Mouse (Mus musculus) heart, embryonic 12.5 days (tissue): ENCODE measurements around the gene Syngr2. TPM values are rescaled to one million over a fixed set of nuclear protein-coding genes. Genes with fewer than 3 reads are reported as not detected.

Experiments
- ATAC-seq: fragments of 200-750 bp; cut with Nextera tagmentation; 2 replicates; pipeline ENCODE4 v1.8.0; 2017; ENCODE audit warnings: moderate TSS enrichment, moderate library complexity; ENCODE audit not compliant: insufficient number of reproducible peaks, low FRiP score
- H3K27ac ChIP-seq: fragments of 300-500 bp; sonication (generic); 2 replicates; pipeline ENCODE4 v1.5.1; 2016; ENCODE audit warnings: mild to moderate bottlenecking, moderate library complexity; ENCODE audit not compliant: poor library complexity, severe bottlenecking
- H3K27me3 ChIP-seq: fragments of 300-500 bp; sonication (generic); replicated peaks from 2 replicates; pipeline ENCODE4 v1.6.1; 2016; ENCODE audit warnings: mild to moderate bottlenecking, moderate library complexity
- H3K36me3 ChIP-seq: fragments of 300-500 bp; sonication (generic); 2 replicates; pipeline ENCODE4 v1.6.1; 2016; ENCODE audit warnings: mild to moderate bottlenecking, moderate library complexity
- H3K4me1 ChIP-seq: fragments of 300-500 bp; sonication (generic); replicated peaks from 2 replicates; pipeline ENCODE4 v1.6.1; 2016; ENCODE audit warnings: mild to moderate bottlenecking
- H3K4me2 ChIP-seq: fragments of 300-500 bp; sonication (generic); 2 replicates; pipeline ENCODE4 v1.6.1; 2016; ENCODE audit warnings: mild to moderate bottlenecking, moderate library complexity
- H3K4me3 ChIP-seq: fragments of 300-500 bp; sonication (generic); 2 replicates; pipeline ENCODE4 v1.5.1; 2016; ENCODE audit warnings: mild to moderate bottlenecking
- H3K9ac ChIP-seq: fragments of 300-500 bp; sonication (generic); 2 replicates; pipeline ENCODE4 v1.6.1; 2016; ENCODE audit warnings: mild to moderate bottlenecking, moderate library complexity
- H3K9me3 ChIP-seq: fragments of 300-500 bp; sonication (generic); replicated peaks from 2 replicates; pipeline ENCODE4 v1.6.1; 2016; ENCODE audit warnings: mild to moderate bottlenecking, moderate library complexity
- WGBS: fragments of 180-500 bp; shearing (Covaris S2); methylation state at CpG from one replicate; pipeline ENCODE4 v1.1.7; 2016; 5-methylcytosine and 5-hydroxymethylcytosine counted together
- polyA plus RNA-seq: library from polyadenylated mRNA; unstranded; fragments of >200 nt; fragmentation: Nextera tagmentation; extraction: Ambion mirVana; gene quantifications from 2 replicates; pipeline ENCODE4 v1.2.1, GENCODE M21; 2016

Syngr2 gene
- 68.9 and 69.3 TPM in 2 replicates for polyA plus RNA-seq

GRCm38 (mm10) chr11:117809407-117810311, at the start of gene Syngr2, which contains the start of gene Gm20708:
Gene Syngr2, plus strand, starts transcription at chr11:117809668.
Gene Gm20708, plus strand, starts transcription at chr11:117809668.
- ATAC-seq: peak; percentile 82
- H3K27ac ChIP-seq: peak within 1 kb of the TSS; percentile 24
- peak within 1 kb of the TSS; percentile 77 for H3K9ac ChIP-seq
- peaks cover 3% of the 10 kb centered on the region; the same call in 1 of the 2 replicates for H3K27me3 ChIP-seq
- H3K4me3 ChIP-seq: peak within 1 kb of the TSS; percentile 67
- H3K4me1 ChIP-seq: peaks cover 28% of the 10 kb centered on the region
- no peaks in the 10 kb centered on the region for H3K9me3 ChIP-seq
- peak within 1 kb of the TSS; percentile 95 for H3K4me2 ChIP-seq
- WGBS: under 1% methylated on average over 73 of the region's 75 CpGs
- H3K36me3 ChIP-seq: peaks cover 29% of the 10 kb centered on the region

GRCm38 (mm10) chr11:117760374-117761119, 48.9 kb upstream of the Syngr2 start:
- Histone ChIP-seq H3K27me3 (no peaks in the 10 kb centered on the region), H3K9ac (no peak overlapping the region), H3K4me1 (no peaks in the 10 kb centered on the region), H3K9me3 (no peaks in the 10 kb centered on the region), H3K4me2 (no peak overlapping the region), H3K27ac (no peak overlapping the region), H3K36me3 (peaks cover 86% of the 10 kb centered on the region), H3K4me3 (no peak overlapping the region)
- WGBS: 89% methylated on average over 26 of the region's 26 CpGs
- no peak for ATAC-seq

GRCm38 (mm10) chr11:117761801-117762200, 47.7 kb upstream of the Syngr2 start:
- Histone ChIP-seq H3K4me1 (peaks cover 6% of the 10 kb centered on the region; the same call in 1 of the 2 replicates), H3K36me3 (peaks cover 86% of the 10 kb centered on the region), H3K4me2 (no peak overlapping the region), H3K9ac (no peak overlapping the region), H3K9me3 (no peaks in the 10 kb centered on the region), H3K27ac (no peak overlapping the region), H3K27me3 (no peaks in the 10 kb centered on the region), H3K4me3 (no peak overlapping the region)
- 91% methylated on average over 13 of the region's 13 CpGs for WGBS
- no peak for ATAC-seq

- ATAC-seq: no peak
- Histone ChIP-seq H3K27ac (no peak overlapping the region), H3K4me3 (no peak overlapping the region), H3K4me1 (peaks cover 6% of the 10 kb centered on the region; the same call in 1 of the 2 replicates), H3K9me3 (no peaks in the 10 kb centered on the region), H3K4me2 (no peak overlapping the region), H3K36me3 (peaks cover 83% of the 10 kb centered on the region), H3K27me3 (no peaks in the 10 kb centered on the region), H3K9ac (no peak overlapping the region)
- 54% methylated on average over 12 of the region's 12 CpGs for WGBS
These were observed 47.2 kb upstream of the Syngr2 start for GRCm38 (mm10) chr11:117762246-117762645.

- peaks cover 75% of the 10 kb centered on the region for H3K36me3 ChIP-seq
These were observed 45.1 kb upstream of the Syngr2 start for GRCm38 (mm10) chr11:117764319-117764718.

GRCm38 (mm10) chr11:117765361-117765760, 44.1 kb upstream of the Syngr2 start:
- no peak overlapping the region for H3K27ac ChIP-seq
- no peak overlapping the region for H3K4me3 ChIP-seq
- peaks cover 15% of the 10 kb centered on the region for H3K4me1 ChIP-seq
- ATAC-seq: no peak
- 86% methylated on average over 5 of the region's 5 CpGs for WGBS
- H3K4me2 ChIP-seq: no peak overlapping the region
- peaks cover 75% of the 10 kb centered on the region for H3K36me3 ChIP-seq
- H3K9ac ChIP-seq: no peak overlapping the region
- no peaks in the 10 kb centered on the region for H3K9me3 ChIP-seq
- H3K27me3 ChIP-seq: no peaks in the 10 kb centered on the region

More at GRCm38 (mm10) chr11:117764319-117764718, 45.1 kb upstream of the Syngr2 start:
- Histone ChIP-seq H3K27ac (no peak overlapping the region), H3K9ac (no peak overlapping the region), H3K4me2 (no peak overlapping the region), H3K4me1 (peaks cover 13% of the 10 kb centered on the region), H3K4me3 (no peak overlapping the region), H3K9me3 (no peaks in the 10 kb centered on the region), H3K27me3 (no peaks in the 10 kb centered on the region)
- 84% methylated on average over 9 of the region's 9 CpGs for WGBS
- no peak for ATAC-seq

- H3K9ac ChIP-seq: no peak overlapping the region
- H3K27me3 ChIP-seq: no peaks in the 10 kb centered on the region
- no peak overlapping the region for H3K4me2 ChIP-seq
- H3K4me1 ChIP-seq: peaks cover 15% of the 10 kb centered on the region
- no peak for ATAC-seq
- no peak overlapping the region for H3K4me3 ChIP-seq
- H3K36me3 ChIP-seq: peaks cover 71% of the 10 kb centered on the region
- H3K27ac ChIP-seq: no peak overlapping the region
- H3K9me3 ChIP-seq: no peaks in the 10 kb centered on the region
- 77% methylated on average over 3 of the region's 3 CpGs for WGBS
These were observed 43.2 kb upstream of the Syngr2 start for GRCm38 (mm10) chr11:117766275-117766674.

GRCm38 (mm10) chr11:117768725-117769682, 40.5 kb upstream of the Syngr2 start:
- no peaks in the 10 kb centered on the region for H3K9me3 ChIP-seq
- no peak overlapping the region for H3K4me3 ChIP-seq
- ATAC-seq: no peak
- H3K27ac ChIP-seq: no peak overlapping the region
- H3K4me1 ChIP-seq: peaks cover 15% of the 10 kb centered on the region
- WGBS: 82% methylated on average over 20 of the region's 20 CpGs
- no peaks in the 10 kb centered on the region for H3K27me3 ChIP-seq
- H3K9ac ChIP-seq: no peak overlapping the region
- no peak overlapping the region for H3K4me2 ChIP-seq
- peaks cover 84% of the 10 kb centered on the region for H3K36me3 ChIP-seq

- ATAC-seq: no peak
- 93% methylated on average over 7 of the region's 7 CpGs for WGBS
- Histone ChIP-seq H3K4me1 (peaks cover 15% of the 10 kb centered on the region), H3K9ac (no peak overlapping the region), H3K27me3 (no peaks in the 10 kb centered on the region), H3K36me3 (peaks cover 85% of the 10 kb centered on the region), H3K4me2 (no peak overlapping the region), H3K9me3 (no peaks in the 10 kb centered on the region), H3K4me3 (no peak overlapping the region), H3K27ac (no peak overlapping the region)
These were observed 39.8 kb upstream of the Syngr2 start for GRCm38 (mm10) chr11:117769683-117770047.

- peaks cover 85% of the 10 kb centered on the region for H3K36me3 ChIP-seq
- WGBS: 85% methylated on average over 10 of the region's 10 CpGs
- H3K27me3 ChIP-seq: no peaks in the 10 kb centered on the region
These were observed 39.1 kb upstream of the Syngr2 start for GRCm38 (mm10) chr11:117770407-117770806.

More at GRCm38 (mm10) chr11:117770407-117770806, 39.1 kb upstream of the Syngr2 start:
- Histone ChIP-seq H3K4me1 (peaks cover 15% of the 10 kb centered on the region), H3K9me3 (no peaks in the 10 kb centered on the region), H3K4me3 (no peak overlapping the region), H3K9ac (no peak overlapping the region), H3K4me2 (no peak overlapping the region), H3K27ac (no peak overlapping the region)
- ATAC-seq: no peak
